Mouse (Mus musculus) lung, adult 2 months (tissue): ENCODE measurements around the gene Ccdc102a. TPM values are rescaled to one million over a fixed set of nuclear protein-coding genes. Genes with fewer than 3 reads are reported as not detected.

ENCODE experiments used
- DNase-seq: peaks from one replicate; pipeline ENCODE4 v3.0.0; 2022
- H3K4me1 ChIP-seq: fragments of 200-500 bp; 2 replicates; pipeline ENCODE4 v1.6.1; 2011; ENCODE audit warnings: low read length; ENCODE audit not compliant: control insufficient read depth, insufficient read depth
- H3K4me3 ChIP-seq: fragments of 200-500 bp; replicated peaks from 2 replicates; pipeline ENCODE3; 2011; ENCODE audit warnings: low read depth, mild to moderate bottlenecking, control low read depth, low read length; ENCODE audit errors: extremely low read depth
- CTCF ChIP-seq: fragments of 200-500 bp; IDR thresholded peaks from 2 replicates; pipeline ENCODE4 v1.5.1; 2011; ENCODE audit warnings: mild to moderate bottlenecking, low read length, control low read depth; ENCODE audit not compliant: insufficient read depth
- POLR2A ChIP-seq: fragments of 200-500 bp; IDR thresholded peaks from 2 replicates; pipeline ENCODE4 v1.6.1; 2011; ENCODE audit warnings: low read depth, mild to moderate bottlenecking, control low read depth, low read length, borderline replicate concordance; ENCODE audit errors: extremely low read depth
- WGBS: fragments of 180-500 bp; shearing (Covaris S2); methylation state at CpG from one replicate; pipeline ENCODE4 v1.1.7; 2018; 5-methylcytosine and 5-hydroxymethylcytosine counted together
- polyA plus RNA-seq: library from polyadenylated mRNA; depleted of rRNA; stranded (reverse); fragments of >200 nt; gene quantifications from 2 replicates; pipeline ENCODE4 v1.2.3, GENCODE M21; 2012

Gene Ccdc102a
- polyA plus RNA-seq, 1 experiment: 19.0 TPM

- peaks cover 28% of the 10 kb centered on the region for H3K4me1 ChIP-seq
- WGBS: 5% methylated on average over 4 of the region's 4 CpGs
- no peak overlapping the region for H3K4me3 ChIP-seq
- TF ChIP-seq CTCF (peak; percentile 96), POLR2A (no peak)
- DNase-seq: peak; percentile 82
Measured at GRCm38 (mm10) chr8:94908847-94909246, 9.1 kb downstream of the Ccdc102a start.

- Histone ChIP-seq H3K4me3 (no peak overlapping the region), H3K4me1 (peaks cover 26% of the 10 kb centered on the region)
- WGBS: 71% methylated on average over 18 of the region's 18 CpGs
- TF ChIP-seq CTCF (no peak), POLR2A (no peak)
- DNase-seq: no peak
Measured at GRCm38 (mm10) chr8:94907591-94908300, 10.2 kb downstream of the Ccdc102a start.

- TF ChIP-seq CTCF (no peak), POLR2A (no peak)
- peak overlapping the region; percentile 40 for H3K4me3 ChIP-seq
- H3K4me1 ChIP-seq: peaks cover 30% of the 10 kb centered on the region
- DNase-seq: peak; percentile 84
- WGBS: 49% methylated on average over 12 of the region's 12 CpGs
Measured at GRCm38 (mm10) chr8:94904450-94905175, 13.3 kb downstream of the Ccdc102a start.

GRCm38 (mm10) chr8:94903709-94904108 lies 14.2 kb downstream of the Ccdc102a start:
- peaks cover 29% of the 10 kb centered on the region for H3K4me1 ChIP-seq
- H3K4me3 ChIP-seq: no peak overlapping the region
- 77% methylated on average over 12 of the region's 12 CpGs for WGBS
- TF ChIP-seq CTCF: no peak
- TF ChIP-seq POLR2A: no peak
- DNase-seq: no peak

GRCm38 (mm10) chr8:94901031-94901430 lies 16.9 kb downstream of the Ccdc102a start:
- DNase-seq: no peak
- Histone ChIP-seq H3K4me1 (peaks cover 22% of the 10 kb centered on the region), H3K4me3 (no peak overlapping the region)
- TF ChIP-seq POLR2A: no peak
- no peak for TF ChIP-seq CTCF
- WGBS: 26% methylated on average over 5 of the region's 5 CpGs

GRCm38 (mm10) chr8:94900617-94901016 lies 17.3 kb downstream of the Ccdc102a start:
- Histone ChIP-seq H3K4me1 (peaks cover 19% of the 10 kb centered on the region), H3K4me3 (no peak overlapping the region)
- WGBS: 30% methylated on average over 6 of the region's 6 CpGs
- no peak for DNase-seq
- TF ChIP-seq CTCF (no peak), POLR2A (no peak)

- peak; percentile 42 for DNase-seq
- 43% methylated on average over 11 of the region's 11 CpGs for WGBS
- Histone ChIP-seq H3K4me3 (no peak overlapping the region), H3K4me1 (peaks cover 10% of the 10 kb centered on the region)
- TF ChIP-seq POLR2A (no peak), CTCF (no peak)
Measured at GRCm38 (mm10) chr8:94899262-94899661, 18.6 kb downstream of the Ccdc102a start.

- no peak for TF ChIP-seq CTCF
- TF ChIP-seq POLR2A: no peak
- Histone ChIP-seq H3K4me1 (no peaks in the 10 kb centered on the region), H3K4me3 (no peak overlapping the region)
- 32% methylated on average over 2 of the region's 2 CpGs for WGBS
- no peak for DNase-seq
Measured at GRCm38 (mm10) chr8:94892917-94893316, 25.0 kb downstream of the Ccdc102a start.

- no peak for TF ChIP-seq POLR2A
- TF ChIP-seq CTCF: no peak
- WGBS: 30% methylated on average over 14 of the region's 14 CpGs
Measured at GRCm38 (mm10) chr8:94888383-94889036, 29.4 kb downstream of the Ccdc102a start.

GRCm38 (mm10) chr8:94880742-94881141 lies 37.2 kb downstream of the Ccdc102a start:
- DNase-seq: no peak
- TF ChIP-seq CTCF: no peak
- no peak for TF ChIP-seq POLR2A
- 76% methylated on average over 4 of the region's 4 CpGs for WGBS
- Histone ChIP-seq H3K4me1 (peaks cover 5% of the 10 kb centered on the region; the same call in 1 of the 2 replicates), H3K4me3 (no peak overlapping the region)

More at GRCm38 (mm10) chr8:94888383-94889036, 29.4 kb downstream of the Ccdc102a start:
- Histone ChIP-seq H3K4me1 (no peaks in the 10 kb centered on the region), H3K4me3 (no peak overlapping the region)
- no peak for DNase-seq
